Mouse (Mus musculus) mature B cell (primary cell): ENCODE measurements around the gene Dpp7.

ENCODE experiments used
- in situ Hi-C: fragments of 300-500 bp; cut with MboI; formaldehyde crosslinking; loops from 2 replicates; pipeline ENCODE4 v1.14.3; 2019

The Dpp7 gene

GRCm38 (mm10) chr2:25356208-25357079 is at the start of gene Dpp7:
TSS of gene Dpp7 (minus strand) at chr2:25356359.
- in situ Hi-C loops: no loop called here

DNA sequence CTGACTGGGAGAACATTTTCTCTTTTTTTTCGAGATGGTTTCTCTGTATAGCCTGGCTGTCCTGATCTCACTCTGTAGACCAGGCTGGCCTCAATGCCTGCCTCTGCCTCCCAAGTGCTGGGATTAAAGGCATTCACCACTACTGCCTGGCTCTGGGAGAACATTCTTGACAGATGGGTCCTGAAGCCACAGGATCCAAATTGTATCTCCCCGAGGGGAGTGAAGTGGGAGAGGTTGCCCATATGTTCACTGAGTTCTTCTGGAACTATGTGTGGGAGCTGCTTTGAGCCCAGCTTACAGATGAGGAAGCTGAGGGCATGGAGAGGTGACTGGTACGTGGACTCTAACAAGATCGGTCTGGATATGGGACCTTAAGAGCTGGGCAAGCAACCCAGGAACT is 47.8 kb upstream of the Dpp7 start:
- in situ Hi-C loops: no loop called here

GRCm38 (mm10) chr2:25402972-25403601 is 46.9 kb upstream of the Dpp7 start:
- in situ Hi-C loops: no loop called here

GRCm38 (mm10) chr2:25402377-25402971 is 46.3 kb upstream of the Dpp7 start:
- in situ Hi-C loops: no loop called here

GRCm38 (mm10) chr2:25400764-25401163 is 44.6 kb upstream of the Dpp7 start:
- in situ Hi-C loops: no loop called here

DNA sequence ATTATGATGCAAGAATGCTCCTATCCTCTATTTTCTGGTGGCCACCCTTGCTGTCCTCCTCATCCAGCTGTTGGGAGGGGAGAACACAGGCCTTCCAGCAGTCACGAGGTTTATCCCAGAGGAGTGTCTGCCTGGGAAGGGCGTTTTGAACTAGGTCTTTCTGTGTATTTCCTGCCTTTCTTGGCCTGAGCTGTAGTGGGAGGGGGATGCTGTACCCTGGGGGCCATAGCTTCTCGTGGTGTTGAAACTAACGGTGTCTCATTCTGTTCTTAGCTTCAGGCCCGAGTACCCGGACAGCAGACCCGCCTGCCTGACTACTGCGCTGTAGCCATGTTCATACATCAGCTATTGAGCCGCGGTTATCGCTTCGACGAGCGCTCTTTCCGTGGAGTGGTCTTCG is 44.1 kb upstream of the Dpp7 start:
- in situ Hi-C loops: no loop called here

DNA sequence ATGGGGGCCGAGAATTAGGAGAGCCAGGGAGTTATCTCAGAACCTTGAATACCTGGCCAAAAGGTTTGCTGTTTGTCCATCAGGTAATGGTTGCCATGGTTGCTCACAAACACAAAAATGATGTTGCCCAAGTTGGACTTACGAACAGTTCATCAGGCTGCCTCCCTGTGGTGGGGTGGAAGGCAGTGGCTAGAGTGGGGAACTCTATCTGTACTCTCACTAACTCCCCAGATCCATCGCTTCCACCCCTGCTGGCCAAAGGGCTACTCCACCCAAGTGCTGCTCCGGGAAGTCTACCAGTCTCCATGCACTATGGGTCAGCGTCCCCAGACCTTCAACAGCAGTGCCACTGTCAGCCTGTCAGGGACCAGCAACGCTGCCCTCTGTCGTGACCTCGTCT is 42.9 kb upstream of the Dpp7 start, which contains the start of gene Npdc1:
Gene Npdc1 (plus strand): TSS at position 301 of the 400 bp plus-strand sequence.
- in situ Hi-C loops: no loop called here

DNA sequence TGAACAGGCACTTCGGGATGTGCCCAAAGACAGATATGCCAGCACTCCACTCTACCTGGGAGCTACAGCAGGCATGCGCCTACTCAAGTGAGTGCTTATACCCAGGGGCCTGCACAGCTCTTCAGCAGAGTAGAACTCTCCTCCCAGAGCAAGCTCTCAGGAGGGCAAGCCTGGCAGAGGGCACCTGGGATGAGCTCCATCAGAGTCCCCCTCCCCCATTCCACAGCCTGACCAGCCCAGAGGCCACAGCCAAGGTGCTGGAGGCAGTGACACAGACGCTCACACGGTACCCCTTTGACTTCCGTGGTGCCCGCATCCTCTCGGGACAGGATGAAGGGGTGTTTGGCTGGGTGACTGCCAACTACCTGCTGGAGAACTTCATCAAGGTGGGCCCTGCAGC is 41.9 kb upstream of the Dpp7 start:
- in situ Hi-C loops: no loop called here

DNA sequence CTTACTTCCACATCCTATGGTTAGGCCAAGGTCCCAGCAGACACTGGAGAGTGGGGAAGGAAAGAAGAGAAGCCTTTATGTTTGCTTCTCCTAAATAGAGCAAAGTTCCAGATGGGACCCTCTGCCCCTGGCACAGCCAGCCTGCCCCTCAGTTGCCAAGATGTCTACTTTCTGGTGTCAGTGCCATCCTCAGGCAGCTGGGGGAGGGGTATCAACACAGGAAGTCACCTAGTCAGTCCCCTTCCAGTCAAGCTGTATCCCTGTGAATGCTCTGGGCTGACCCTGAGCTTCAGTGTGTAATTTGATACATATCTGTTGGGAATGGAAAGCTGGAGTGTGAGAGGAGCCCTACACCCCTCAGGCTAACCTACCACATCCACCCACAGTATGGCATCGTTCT is 40.9 kb upstream of the Dpp7 start:
- in situ Hi-C loops: no loop called here

- in situ Hi-C loops: no loop called here
These were observed 40.4 kb upstream of the Dpp7 start for GRCm38 (mm10) chr2:25396597-25396983.

DNA sequence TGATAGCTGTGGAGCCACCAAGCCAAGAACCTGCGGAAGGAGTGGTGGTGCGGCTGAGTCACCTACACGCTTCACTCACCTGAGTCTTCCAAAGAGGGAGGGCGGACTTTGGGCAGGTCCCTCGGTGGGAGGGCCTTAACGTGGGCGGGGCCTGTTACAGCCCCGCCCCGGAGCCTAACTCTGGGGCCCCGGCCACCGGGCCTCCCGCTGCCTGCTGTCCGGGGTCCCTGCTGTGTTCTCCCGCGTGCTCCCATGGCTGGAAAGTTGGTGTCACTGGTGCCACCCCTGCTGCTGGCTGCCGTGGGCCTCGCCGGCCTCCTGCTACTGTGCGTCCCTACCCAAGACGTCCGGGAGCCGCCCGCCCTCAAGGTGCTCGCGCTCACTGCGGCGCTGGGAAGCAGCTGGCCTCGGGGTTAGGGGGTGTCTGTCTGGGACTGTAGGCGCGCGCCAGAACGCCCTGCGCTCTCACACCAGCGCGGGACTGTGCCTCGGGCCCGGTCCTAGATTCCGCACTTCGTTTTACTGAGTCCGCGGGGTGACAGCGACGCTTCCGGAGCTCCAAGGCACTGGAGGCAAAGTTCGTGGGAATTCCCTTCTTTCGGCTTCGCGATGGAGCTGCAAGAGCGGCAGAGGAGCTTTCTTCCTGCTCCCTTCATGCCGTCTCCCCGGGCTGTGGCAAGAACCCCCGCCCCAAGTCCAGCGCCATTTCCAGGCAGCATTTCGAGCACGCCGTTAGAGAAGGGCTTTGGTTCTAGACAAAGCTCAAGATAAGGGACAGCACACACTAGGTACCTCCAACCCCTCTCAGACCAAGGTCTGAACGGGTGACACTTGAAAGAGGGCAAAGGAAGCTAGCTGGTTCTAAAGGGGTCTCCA is 39.8 kb upstream of the Dpp7 start, which contains the start of gene Entpd2:
Gene Entpd2 (plus strand): TSS at position 154 of the 876 bp plus-strand sequence.
- in situ Hi-C loops: no loop called here

GRCm38 (mm10) chr2:25394281-25395221 is 38.4 kb upstream of the Dpp7 start:
- in situ Hi-C loops: no loop called here

GRCm38 (mm10) chr2:25391266-25391665 is 35.1 kb upstream of the Dpp7 start:
- in situ Hi-C loops: no loop called here

DNA sequence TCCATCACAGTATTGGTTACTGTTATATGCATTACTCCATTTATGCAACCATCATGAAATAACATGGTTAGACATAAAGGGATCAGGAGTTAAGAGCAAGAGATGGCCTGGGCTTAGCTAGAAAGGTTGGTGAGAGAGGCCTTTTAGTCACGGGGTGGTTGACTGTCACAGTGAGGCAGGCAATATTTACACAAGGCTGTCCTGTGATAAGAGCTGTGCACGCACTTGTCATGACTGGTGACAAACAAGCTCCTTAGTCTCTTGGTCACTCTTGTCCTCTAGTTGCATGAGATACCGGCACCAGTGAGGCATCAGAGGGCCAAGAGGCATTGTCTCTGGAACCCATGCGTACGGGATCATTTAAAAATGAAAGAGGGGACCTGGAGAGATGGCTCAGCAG is 28.3 kb upstream of the Dpp7 start:
- in situ Hi-C loops: no loop called here

GRCm38 (mm10) chr2:25376589-25376988 is 20.4 kb upstream of the Dpp7 start:
- in situ Hi-C loops: no loop called here

- in situ Hi-C loops: no loop called here
These were observed 17.3 kb upstream of the Dpp7 start for GRCm38 (mm10) chr2:25373431-25373830.

GRCm38 (mm10) chr2:25372644-25373391 is 16.7 kb upstream of the Dpp7 start:
- in situ Hi-C loops: no loop called here

GRCm38 (mm10) chr2:25371764-25372643 is 15.8 kb upstream of the Dpp7 start, which contains the start of gene Sapcd2:
TSS of gene Sapcd2 (plus strand) at chr2:25372321.
- in situ Hi-C loops: no loop called here

GRCm38 (mm10) chr2:25369996-25370395 is 13.8 kb upstream of the Dpp7 start:
- in situ Hi-C loops: no loop called here
